Mouse (Mus musculus): Measurements from ENCODE around the gene Cux2.
A peak's percentile ranks its signal among the peaks of the same experiment; 100 is the strongest.

The Cux2 gene

DNA sequence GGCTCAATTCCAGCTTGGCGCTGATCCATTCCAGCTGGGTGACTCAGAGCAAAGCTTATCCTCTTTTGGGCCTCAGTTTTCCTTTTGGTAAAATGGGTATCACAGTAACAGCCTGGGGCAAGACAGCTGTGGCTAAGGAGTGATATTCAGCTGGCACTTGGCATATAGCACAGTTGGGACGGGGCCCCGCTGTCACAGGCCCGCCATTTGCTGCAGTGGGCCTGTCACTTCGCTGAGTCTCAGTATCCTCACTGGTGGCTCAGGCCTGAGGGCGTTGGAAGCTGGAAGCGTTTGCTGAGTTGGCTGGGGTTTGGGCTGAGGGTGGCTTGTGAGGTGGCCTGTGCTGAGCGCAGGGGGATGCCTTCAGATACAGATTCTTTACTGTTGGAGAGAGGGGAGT, 88.6 kb downstream of the Cux2 start:
- no peak for DNase-seq

DNA sequence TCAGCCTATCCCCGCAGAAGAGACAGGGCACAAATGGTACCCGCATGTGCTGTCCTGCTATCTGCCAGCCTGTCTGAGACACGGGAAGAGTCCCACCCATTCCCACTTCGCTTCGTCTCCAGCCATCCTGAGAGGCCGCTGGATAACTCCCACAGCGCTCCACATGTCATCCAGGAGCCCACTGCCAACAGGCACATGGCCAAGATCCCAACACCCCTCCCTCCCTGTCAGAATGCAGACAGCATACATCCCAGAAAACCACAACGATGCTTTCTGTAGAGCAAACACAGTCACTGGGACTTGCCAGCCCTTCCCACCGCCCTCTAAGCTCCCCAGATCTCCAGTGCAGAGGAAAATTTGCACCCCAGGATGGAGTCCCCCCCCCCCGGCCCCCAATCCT, 90.2 kb downstream of the Cux2 start:
- peak; percentile 24 for DNase-seq

DNA sequence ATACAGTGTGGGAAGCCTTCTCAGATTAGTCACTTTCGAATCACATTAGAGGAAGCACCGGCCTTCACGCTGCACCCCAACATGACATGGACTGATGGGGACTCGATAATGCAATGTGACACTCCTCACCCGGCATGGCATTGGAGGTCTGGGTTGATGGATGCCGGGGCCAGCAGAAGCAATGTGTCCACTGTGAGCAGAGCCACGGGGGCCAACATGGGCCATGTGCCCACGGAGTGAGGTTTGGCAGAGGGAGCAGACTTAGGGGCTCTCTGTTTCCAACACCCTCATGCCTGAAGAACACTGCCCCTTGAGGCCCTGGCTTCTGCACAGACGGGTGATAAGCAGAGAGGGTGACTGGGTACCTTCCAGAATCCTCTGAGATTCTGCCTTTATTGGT, 91.4 kb downstream of the Cux2 start:
- no peak for DNase-seq

DNA sequence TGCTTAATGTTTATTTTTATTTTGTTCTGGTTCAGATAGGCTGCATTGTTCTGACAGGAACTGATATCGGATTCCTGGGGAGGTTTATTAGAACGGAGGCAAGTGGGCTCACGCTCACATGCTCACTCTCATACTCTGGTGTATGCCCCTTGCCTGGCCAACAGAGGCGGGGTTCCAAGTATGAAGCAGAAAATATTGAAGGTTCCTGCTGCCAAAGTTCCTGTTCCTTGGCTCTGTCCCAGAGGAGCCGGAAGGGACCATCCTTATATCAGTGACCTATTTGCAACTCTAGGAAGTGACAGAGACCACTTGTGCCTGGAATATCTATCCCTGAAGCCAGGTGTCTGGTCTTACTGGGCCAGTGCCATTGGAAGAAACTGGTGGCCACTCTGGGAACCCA, 94.1 kb downstream of the Cux2 start:
- no peak for DNase-seq

GRCm38 (mm10) chr5:121950175-121950574, 99.7 kb downstream of the Cux2 start:
- no peak for DNase-seq

- no peak for DNase-seq
These were observed 100.9 kb downstream of the Cux2 start for GRCm38 (mm10) chr5:121949050-121949443.

DNA sequence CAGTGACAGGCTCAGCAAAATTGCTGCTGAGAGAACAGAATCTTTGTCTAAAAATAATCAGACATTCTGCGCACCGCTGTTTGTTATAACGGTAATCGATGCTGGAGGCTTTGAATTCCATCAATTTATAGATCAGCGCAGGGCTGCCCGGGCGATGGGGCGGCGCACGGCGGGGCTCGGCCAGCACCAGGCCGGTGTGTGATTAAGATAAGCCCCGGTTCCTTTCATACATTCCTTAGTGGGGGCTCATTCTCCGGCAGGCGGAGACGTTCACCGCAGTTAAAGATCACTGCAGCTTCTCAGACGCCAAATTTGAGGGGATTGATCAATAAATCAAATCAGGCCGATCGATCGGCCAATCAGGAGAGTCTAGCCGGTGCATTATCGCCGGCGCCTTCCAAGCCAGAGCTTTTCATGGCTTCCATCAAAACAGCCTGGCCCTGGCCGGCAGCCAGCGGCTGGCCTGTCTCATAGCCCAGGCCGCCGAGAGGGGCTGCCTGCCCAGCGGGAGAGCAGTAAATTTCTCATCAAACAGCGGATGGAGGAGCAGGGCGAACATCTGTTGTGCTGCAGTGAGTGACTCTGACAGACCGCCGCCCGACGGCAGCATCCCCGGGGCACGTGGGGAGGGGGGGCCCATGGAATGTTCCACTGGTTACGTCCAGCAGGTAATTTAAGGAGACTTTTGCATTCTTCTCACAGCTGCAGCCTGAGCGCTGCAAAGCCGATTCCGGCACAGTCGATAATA, 101.4 kb downstream of the Cux2 start:
- DNase-seq: peak; percentile 31

GRCm38 (mm10) chr5:121946657-121947245, 103.2 kb downstream of the Cux2 start:
- no peak for DNase-seq

GRCm38 (mm10) chr5:121945819-121946218, 104.1 kb downstream of the Cux2 start:
- no peak for DNase-seq

- no peak for DNase-seq
These were observed 105.7 kb downstream of the Cux2 start for GRCm38 (mm10) chr5:121944021-121944790.

GRCm38 (mm10) chr5:121943472-121943871, 106.4 kb downstream of the Cux2 start:
- no peak for DNase-seq

DNA sequence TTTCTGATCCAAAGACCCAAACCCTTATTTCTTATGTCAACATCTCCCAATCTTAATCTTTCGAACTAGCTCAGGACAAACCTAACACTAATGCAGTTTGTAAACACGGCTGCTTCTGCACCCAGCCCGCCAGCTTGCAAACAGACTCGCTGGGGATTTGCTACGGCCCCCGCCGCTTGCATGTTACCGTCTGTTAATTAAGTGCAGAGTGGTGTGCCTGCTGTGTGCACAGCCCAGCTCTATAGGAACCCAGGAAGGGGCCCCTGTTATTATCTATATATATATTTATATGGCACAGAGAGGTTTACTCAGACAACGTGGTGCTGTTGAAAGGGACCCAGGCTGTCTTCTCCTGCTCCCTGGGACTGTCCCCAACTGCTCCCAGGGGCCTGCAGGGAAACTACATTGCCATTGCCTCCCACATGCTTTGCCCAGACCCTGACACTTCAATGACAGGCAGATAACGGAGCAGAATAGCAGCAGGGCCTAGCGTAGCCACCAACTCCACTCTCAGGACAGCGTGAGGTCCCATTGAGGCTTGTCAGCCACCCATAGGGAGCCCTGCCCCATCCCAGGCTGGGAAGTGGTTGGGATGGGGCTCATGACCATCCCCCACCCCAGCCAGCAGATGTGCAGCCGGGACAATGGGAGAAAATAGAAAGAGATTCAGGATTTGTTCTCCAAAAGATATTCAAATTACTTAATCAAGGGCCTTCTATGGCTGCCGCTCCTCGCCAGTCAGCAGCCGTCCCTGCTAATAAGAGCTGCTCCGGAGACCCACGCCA, 111.6 kb downstream of the Cux2 start:
- no peak for DNase-seq

GRCm38 (mm10) chr5:121930261-121930660, 119.6 kb downstream of the Cux2 start:
- DNase-seq: no peak

GRCm38 (mm10) chr5:121928362-121929000, 121.4 kb downstream of the Cux2 start:
- no peak for DNase-seq

DNA sequence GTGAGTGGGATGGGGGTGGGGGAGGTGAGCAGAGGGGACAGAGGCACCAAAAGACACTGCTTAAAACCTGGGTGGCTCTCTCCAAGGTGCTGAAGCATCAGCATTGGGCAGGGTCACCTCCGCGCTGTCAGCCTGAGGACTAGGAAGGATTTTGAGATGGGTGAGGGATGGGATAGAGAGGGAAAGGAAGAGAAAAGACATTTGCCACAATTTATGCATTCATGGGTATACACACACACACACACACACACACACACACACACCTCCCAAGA, 123.4 kb downstream of the Cux2 start:
- no peak for DNase-seq

DNA sequence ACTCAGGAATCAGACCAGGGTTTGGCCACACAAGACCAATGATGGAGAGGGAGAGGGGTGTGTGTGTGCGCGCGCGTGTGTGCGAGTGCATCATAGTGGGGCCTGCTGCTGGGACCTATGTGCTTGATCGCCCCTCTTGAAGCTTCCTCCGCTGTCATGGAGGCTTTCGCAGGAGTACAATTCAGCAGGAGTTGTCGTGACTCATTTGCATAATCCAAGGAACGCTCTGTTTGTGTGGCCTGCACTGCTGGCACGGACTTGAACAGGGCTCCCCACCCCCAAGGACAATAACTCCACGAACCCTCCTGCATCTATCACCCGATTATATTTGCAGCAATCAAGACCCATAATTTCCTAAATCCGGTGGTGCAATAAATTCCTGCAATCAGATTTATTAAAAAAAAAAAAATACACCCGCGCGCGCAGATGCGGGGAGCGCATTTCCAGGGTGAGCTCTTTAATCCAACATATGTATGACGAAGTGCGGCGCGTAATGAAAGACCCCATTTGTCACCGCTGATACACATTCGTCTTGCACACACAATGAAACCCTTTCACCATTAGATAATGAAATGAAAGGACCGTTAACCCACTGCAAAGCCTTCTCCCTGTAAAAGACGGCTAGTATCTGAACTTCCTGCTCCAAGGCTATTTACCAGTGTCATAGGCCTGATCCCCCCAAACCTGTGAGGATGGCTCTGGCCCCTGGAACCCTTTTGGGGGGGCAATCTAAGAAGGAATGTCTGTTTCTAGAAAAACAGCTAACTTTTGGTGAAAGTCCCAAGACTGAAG, 124.0 kb downstream of the Cux2 start:
- no peak for DNase-seq

DNA sequence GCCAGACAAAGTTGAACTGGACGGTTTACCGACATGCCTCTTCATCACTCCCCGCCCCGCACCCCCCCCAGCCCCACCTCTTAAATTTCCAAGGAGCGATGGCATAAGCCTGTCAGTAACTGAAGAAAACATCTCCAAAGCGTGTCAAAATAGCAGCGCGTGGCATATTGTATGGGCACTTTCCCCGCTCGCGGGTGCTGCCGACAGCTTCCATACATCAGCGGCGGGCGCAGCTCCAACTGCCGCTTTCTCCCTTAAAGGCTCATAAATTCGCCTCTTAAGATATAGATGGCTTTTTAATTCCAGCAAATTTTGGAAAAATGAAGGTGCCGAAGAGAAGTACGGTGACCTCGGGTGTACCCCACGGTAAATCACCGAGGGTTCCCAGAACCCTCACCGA, 124.6 kb downstream of the Cux2 start:
- DNase-seq: peak; percentile 69

GRCm38 (mm10) chr5:121924423-121924822, 125.5 kb downstream of the Cux2 start:
- no peak for DNase-seq

DNA sequence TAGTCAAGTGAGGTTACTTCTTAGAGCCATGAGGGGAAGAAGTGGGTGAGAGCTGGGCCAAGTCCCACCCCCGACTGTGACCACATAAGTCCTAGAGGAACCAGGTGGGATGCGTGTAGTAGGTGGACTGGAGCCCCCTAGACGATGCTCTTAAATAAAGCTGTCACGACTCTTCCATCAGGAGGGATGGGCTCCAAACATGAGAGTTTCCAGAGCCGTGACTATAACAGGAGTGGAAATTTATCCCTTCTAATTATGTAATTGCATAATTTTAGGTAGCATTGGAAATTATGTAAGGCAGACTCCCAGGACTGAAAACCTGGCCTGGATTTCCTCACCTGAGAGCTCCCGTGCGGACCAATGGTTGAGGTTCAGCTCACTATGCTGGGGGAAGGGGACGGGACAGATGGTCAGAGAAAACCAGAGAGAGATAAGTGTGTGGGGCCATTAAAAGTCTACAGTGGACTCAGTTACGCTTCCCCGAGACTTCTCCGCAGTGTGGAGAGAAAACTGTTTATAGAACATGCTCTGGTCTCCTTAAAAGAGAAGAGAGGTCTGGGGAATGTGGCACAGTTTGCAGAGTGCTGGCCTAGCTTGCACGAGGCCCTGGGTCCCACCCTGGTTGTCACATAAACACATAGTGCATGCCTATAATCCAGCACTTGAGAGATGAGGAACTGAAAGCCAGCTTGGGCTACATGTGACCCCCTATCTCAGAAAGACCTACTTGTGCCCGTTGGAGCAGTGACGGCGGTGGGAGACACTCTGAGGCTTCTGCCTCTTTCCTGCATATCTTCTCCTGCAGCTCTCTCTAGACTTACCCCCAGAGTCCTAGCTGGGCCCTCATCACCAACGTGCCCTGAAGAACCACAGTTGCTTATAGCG, 126.7 kb downstream of the Cux2 start:
- peak; percentile 41 for DNase-seq

DNA sequence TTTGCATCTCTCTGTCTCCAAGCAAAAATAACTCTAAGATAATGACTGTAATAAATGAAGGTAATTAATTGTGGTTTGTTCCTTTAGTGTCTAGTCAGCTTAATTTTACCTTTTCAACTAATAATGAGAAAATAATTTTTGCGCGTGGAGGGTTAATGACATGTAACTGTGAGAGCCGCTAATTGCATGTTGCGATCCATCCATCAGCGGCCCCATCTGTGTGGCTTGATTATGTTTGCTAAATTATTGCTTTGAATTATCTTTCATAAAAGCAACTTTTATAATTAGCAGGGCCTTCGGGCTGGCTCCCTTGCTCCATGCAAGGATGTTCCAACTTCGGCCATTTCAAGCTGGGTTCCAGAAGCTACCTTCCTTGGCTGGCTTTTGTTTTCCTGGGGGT, 130.7 kb downstream of the Cux2 start:
- no peak for DNase-seq

DNA sequence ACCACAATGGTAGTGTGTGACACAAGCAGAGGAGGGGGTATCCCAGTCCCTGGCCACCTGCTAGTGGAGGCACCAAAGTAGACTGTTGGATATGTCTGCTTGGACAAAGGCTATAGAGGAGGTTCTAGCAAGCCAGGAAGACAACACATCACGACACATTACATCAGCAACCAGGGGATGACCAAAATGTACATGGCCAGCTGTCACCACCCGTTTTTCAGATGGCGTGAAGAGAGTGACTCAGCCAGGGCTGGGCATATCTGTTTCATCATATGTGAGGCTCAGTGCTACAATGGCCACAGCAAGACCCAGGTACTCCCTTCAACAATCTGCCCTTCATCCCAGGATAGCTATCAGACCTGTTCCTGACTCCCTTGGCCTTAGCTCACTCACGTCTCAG, 133.1 kb downstream of the Cux2 start:
- DNase-seq: peak; percentile 50

Data from right cerebral cortex, postnatal 25 days (tissue).